Mouse (Mus musculus) cerebellum, adult 2 months (tissue): ENCODE measurements around the gene Kazn.

Source experiments
- CTCF ChIP-seq: fragments of 200-500 bp; IDR thresholded peaks from 2 replicates; pipeline ENCODE4 v1.5.1; 2011; ENCODE audit warnings: low read depth, mild to moderate bottlenecking, control low read depth, low read length, moderate library complexity, borderline replicate concordance; ENCODE audit not compliant: insufficient read depth
- POLR2A ChIP-seq: fragments of 200-500 bp; IDR thresholded peaks from 2 replicates; pipeline ENCODE4 v1.6.1; 2011; ENCODE audit warnings: low read length, control low read depth, borderline replicate concordance; ENCODE audit not compliant: insufficient read depth

GRCm38 (mm10) chr4:142063057-142063534 lies 176.1 kb downstream of the Kazn start:
- TF ChIP-seq CTCF (no peak), POLR2A (no peak)
